Mouse (Mus musculus) brain, embryonic 18.5 days (tissue): ENCODE measurements around the gene Opcml.

Experiments used
- DNase-seq: peaks from one replicate; pipeline ENCODE4 v3.0.0-alpha.2; 2012; ENCODE audit warnings: low read depth, low spot score

Opcml gene

DNA sequence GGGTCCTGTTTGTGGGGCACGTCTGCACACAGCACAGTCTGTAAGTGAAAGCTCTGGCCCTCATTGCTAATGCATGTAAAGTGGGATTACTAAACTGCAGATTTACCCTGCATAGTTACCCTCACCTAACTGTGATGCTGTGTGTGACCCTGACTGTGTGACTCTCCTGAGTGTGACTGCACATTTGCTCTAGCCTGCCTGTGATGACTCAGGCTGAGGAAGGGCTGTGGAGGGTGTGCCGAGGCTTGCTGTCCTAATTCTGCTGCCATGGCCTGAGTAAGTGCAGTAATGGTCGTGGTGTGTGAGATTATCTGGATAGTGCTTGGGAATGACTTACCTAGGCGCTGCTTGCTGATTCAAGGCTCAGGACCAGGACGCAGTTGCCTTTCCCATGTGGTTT, 52.2 kb downstream of the Opcml start:
- DNase-seq = no peak

GRCm38 (mm10) chr9:27871624-27872023, 81.0 kb downstream of the Opcml start:
- DNase-seq = no peak

DNA sequence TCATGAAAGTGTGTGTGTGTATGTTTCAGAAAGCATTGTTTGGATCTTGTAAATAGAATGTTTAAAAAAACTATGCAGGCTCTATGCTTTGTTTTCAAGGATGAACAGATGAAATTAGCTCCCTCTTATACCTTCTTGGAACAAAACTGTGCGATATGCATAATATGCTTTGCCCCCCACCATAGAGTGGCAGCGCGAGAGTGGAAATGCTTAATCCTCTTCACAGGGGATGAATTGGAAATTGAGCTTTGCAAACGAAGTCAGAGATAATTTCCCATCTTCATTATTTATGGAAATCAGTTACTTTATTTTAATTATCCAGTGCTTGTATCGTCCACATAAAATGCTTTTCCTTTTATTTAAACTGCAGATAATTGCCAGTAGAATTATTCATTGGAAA, 99.1 kb downstream of the Opcml start:
- DNase-seq = no peak

DNA sequence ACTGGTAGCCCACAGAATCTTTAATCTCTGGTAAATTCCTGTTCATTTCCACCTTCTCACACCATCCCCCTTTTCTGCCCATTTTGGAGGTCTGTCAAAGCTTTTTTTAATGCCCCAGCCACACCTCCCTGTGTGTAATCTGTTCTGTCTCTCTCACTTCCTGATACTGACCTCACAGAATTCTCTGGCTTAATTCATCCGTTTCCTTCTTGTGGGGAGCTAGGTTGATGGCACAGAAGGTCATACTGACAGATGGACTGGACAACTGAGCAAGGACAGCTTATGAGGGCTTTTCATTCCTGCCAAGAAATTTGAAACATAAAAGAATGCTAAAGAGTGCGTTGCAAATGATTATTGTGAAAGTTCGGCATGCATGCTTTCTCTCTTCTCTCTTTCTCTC, 126.7 kb downstream of the Opcml start:
- DNase-seq = no peak

GRCm38 (mm10) chr9:27923495-27923894, 132.9 kb downstream of the Opcml start:
- DNase-seq = no peak

- DNase-seq = no peak
Measured at GRCm38 (mm10) chr9:27923945-27924825, 133.6 kb downstream of the Opcml start.

- no peak for DNase-seq
Measured at GRCm38 (mm10) chr9:27925650-27926049, 135.1 kb downstream of the Opcml start.

DNA sequence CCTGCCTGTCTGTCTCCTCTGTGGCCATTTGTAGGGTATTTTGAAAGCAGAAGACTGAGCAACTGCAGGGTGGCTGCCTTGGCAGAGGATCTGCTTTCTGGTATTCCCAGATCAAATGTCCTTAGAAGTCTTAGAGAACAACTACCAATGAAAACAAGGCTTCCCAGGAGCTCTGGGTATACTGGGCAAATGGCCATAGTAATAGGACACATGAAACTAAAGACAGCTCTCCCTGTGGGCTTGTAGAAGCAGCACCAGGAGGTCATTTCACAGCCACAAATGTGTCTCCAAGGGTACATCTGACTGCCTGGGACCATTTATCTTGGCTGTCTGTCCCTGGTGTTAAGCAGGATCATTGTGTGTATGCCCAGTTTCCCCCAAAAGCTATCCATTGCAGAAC, 146.7 kb downstream of the Opcml start:
- DNase-seq = no peak

DNA sequence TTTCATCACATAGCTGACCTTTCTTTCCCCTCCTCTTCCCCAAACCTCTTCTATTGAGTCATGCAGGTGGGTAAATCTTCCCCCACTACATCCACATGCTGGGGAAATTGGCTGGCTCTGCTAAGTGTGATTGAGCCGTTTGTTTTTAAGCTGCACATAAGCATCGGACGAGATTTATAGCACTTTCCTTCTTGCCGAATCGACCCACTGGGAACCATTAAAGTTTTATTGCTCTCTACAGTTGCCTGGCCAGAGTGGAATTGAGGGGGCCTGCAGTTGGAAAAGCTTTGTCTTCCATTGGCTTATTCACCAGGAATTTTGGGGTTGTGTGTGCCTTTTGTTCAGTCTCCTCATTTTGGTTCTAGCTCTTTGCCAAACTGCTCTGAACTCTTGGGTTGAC, 147.1 kb downstream of the Opcml start:
- DNase-seq = no peak

DNA sequence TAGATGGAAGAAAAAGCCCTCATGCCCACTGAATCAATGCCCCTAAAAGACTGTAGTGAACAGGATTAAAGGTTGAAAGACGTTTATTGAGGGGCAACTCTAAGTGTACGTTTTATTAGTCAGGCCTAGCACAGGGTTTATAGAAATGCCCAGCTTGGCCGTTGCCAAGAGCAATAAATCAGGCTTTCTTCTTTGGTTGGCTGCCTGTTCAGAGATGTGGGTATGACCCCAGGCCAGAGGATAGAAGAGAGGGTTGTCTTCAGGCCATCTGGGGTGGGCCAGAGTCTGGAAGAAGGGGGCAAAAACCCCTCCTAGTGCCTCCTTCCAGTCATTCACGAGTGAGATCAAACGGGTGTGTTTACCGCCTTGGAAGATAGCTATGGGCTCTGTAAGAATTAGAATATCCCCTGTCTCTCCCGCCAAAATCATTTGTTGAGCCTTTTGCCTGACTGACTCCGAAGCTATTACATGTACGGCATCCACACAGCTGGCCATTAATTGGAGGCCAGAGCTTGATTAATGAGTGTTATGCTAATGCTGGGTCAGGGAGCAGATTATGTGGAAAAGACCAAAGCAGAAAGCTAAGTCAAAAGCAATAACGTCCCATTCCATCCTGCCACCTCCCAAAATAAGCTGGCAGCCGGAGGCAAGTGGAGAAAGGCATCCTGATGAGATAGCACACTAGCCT, 154.9 kb downstream of the Opcml start:
- DNase-seq = no peak

DNA sequence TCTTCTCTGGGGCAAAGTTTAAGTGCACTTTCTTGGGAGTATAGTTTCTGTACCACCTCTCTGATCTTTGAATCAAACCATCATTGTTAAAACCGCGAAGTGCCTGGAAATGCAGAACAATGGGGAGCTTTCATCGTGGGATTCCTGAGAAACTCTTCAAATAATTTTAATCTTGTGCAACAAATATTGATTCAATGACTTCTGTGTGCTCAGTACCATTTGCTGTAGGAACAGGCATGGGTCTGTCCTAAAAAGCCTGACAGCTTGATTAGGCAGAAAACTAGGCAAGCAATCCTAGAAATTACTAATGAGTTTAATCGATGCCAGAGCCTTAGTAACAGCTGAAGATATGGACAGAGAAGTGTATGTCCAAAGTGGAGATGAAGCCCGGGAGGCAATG, 160.5 kb downstream of the Opcml start:
- DNase-seq = no peak

DNA sequence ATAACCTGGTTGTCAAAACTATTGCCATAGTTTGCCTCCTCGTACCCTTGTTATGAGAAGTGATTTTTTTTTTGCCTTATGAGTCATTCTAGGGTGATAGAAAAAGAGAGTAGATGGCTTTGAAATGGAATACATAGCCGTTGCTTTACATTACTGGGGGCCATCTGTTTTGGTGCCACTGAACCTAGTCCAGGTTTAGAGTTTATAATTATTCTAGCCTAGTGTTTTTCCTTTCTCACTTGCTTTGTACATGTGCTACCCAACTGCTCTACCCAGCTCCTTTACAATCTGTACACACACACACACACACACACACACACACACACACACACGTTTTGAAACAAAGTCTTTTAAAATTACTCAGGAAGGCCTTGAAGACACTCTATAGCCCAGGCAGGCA, 171.1 kb downstream of the Opcml start:
- DNase-seq = no peak

- no peak for DNase-seq
Measured at GRCm38 (mm10) chr9:27963385-27963784, 172.8 kb downstream of the Opcml start.

GRCm38 (mm10) chr9:27964902-27965550, 174.5 kb downstream of the Opcml start:
- no peak for DNase-seq

DNA sequence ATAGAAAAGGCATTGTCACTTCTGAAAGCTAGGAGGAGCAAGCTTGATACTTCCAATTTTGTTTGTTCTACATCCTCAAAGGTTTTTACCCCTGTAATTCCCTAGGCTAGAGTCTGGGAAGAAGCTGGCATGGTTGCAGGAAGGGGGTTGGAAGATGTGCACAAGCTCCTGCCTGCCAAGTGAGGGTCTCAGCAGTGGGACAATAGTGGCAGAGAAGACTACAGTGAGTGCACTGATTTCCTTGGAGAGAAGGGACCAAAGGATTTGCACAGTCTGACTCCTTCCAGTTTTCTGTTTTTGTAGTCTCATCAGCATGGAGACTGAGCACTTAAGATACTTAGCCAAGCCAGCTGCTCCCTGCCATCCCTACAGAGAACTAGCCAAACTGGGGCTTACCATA, 177.7 kb downstream of the Opcml start:
- no peak for DNase-seq

GRCm38 (mm10) chr9:27972293-27972692, 181.7 kb downstream of the Opcml start:
- no peak for DNase-seq

GRCm38 (mm10) chr9:27982576-27982975, 192.0 kb downstream of the Opcml start:
- DNase-seq = no peak

- DNase-seq = no peak
Measured at GRCm38 (mm10) chr9:27986604-27987588, 196.3 kb downstream of the Opcml start.

- DNase-seq = no peak
Measured at GRCm38 (mm10) chr9:27991611-27992010, 201.0 kb downstream of the Opcml start.

DNA sequence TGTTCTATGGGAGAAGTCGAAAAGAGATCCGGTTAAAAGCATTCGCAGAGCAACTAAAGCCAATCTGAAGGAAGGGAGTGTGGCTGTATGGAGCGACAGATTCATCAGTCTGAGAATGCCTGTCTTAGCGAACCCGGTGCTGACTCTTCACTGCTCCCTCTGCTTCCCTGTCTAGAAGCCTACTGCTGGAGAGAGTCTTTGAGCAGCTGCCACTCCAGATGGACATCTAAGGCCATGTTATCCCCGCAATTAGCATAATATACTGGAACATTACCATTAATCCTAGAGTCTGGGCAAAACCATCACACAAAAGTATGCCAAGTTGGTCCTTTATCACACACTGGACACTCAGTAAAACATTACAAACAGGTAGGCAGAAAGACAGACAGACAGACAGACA, 206.0 kb downstream of the Opcml start:
- no peak for DNase-seq

DNA sequence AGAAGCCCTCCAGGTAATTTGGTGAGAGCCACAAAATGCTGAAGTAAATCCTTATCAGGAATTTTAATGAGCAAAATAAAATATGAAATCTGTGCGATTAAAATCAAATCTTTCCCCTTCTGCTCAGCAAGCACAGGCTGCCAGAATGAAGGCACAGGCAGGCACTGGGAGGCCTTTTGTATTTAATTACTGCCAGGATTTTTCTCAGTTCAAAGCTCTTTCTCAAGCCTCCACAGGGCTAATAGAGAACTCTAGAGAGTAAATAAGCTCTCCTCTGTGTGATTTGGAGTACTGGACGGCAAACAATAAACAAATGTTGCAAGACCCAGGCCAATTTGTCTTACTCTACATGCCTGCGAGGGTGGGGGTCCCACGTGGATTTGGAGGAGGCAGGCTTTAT, 208.2 kb downstream of the Opcml start:
- no peak for DNase-seq
